Mouse (Mus musculus): ENCODE measurements at regions not wholly inside any gene's neighbourhood (a gene's known extent, or its start where the extent isn't known, plus 50 kb on each side); places are given as distances from the start of the nearest gene placed in this dataset.

- DNase-seq (ENCODE audit: low read depth in 2 of 2, low spot score in 2 of 2): no peak
Observed at GRCm38 (mm10) chr4:9094076-9094475, 855.2 kb upstream of the Car8 start.

GRCm38 (mm10) chr4:9083526-9083925 lies 844.7 kb upstream of the Car8 start:
- DNase-seq (ENCODE audit: low read depth in 2 of 2, low spot score in 2 of 2): no peak

- no peak for DNase-seq (ENCODE audit: low read depth in 2 of 2, low spot score in 2 of 2)
Observed at GRCm38 (mm10) chr4:9081701-9082562, 843.1 kb upstream of the Car8 start.

- no peak for DNase-seq (ENCODE audit: low read depth in 2 of 2, low spot score in 2 of 2)
Observed at GRCm38 (mm10) chr4:9080821-9081493, 842.1 kb upstream of the Car8 start.

- DNase-seq (ENCODE audit: low read depth in 2 of 2, low spot score in 2 of 2): no peak
Observed at GRCm38 (mm10) chr4:9079828-9080245, 841.0 kb upstream of the Car8 start.

GRCm38 (mm10) chr4:9074447-9074846 lies 835.6 kb upstream of the Car8 start:
- no peak for DNase-seq (ENCODE audit: low read depth in 2 of 2, low spot score in 2 of 2)

GRCm38 (mm10) chr4:9073736-9074428 lies 835.0 kb upstream of the Car8 start:
- no peak for DNase-seq (ENCODE audit: low read depth in 2 of 2, low spot score in 2 of 2)

GRCm38 (mm10) chr4:9072321-9072720 lies 833.5 kb upstream of the Car8 start:
- DNase-seq (ENCODE audit: low read depth in 2 of 2, low spot score in 2 of 2): no peak

GRCm38 (mm10) chr4:9067874-9068273 lies 829.0 kb upstream of the Car8 start:
- DNase-seq (ENCODE audit: low read depth in 2 of 2, low spot score in 2 of 2): no peak

- DNase-seq (ENCODE audit: low read depth in 2 of 2, low spot score in 2 of 2): peak in 1 of 2 experiments; percentile 1
Observed at GRCm38 (mm10) chr4:9065981-9066815, 827.4 kb upstream of the Car8 start.

GRCm38 (mm10) chr4:9061941-9062340 lies 823.1 kb upstream of the Car8 start:
- DNase-seq (ENCODE audit: low read depth in 2 of 2, low spot score in 2 of 2): no peak

GRCm38 (mm10) chr4:9060221-9060620 lies 821.4 kb upstream of the Car8 start:
- no peak for DNase-seq (ENCODE audit: low read depth in 2 of 2, low spot score in 2 of 2)

- DNase-seq (ENCODE audit: low read depth in 2 of 2, low spot score in 2 of 2): no peak
Observed at GRCm38 (mm10) chr4:9057676-9058075, 818.8 kb upstream of the Car8 start.

- no peak for DNase-seq (ENCODE audit: low read depth in 2 of 2, low spot score in 2 of 2)
Observed at GRCm38 (mm10) chr4:9057113-9057512, 818.3 kb upstream of the Car8 start.

- no peak for DNase-seq (ENCODE audit: low read depth in 2 of 2, low spot score in 2 of 2)
Observed at GRCm38 (mm10) chr4:9055876-9056275, 817.0 kb upstream of the Car8 start.

GRCm38 (mm10) chr4:9055266-9055820 lies 816.5 kb upstream of the Car8 start:
- DNase-seq (ENCODE audit: low read depth in 2 of 2, low spot score in 2 of 2): no peak

- no peak for DNase-seq (ENCODE audit: low read depth in 2 of 2, low spot score in 2 of 2)
Observed at GRCm38 (mm10) chr4:9048817-9049216, 810.0 kb upstream of the Car8 start.

GRCm38 (mm10) chr4:9047151-9047550 lies 808.3 kb upstream of the Car8 start:
- DNase-seq (ENCODE audit: low read depth in 2 of 2, low spot score in 2 of 2): no peak

- no peak for DNase-seq (ENCODE audit: low read depth in 2 of 2, low spot score in 2 of 2)
Observed at GRCm38 (mm10) chr4:9046436-9046835, 807.6 kb upstream of the Car8 start.

GRCm38 (mm10) chr4:9046030-9046429 lies 807.2 kb upstream of the Car8 start:
- DNase-seq (ENCODE audit: low read depth in 2 of 2, low spot score in 2 of 2): no peak

GRCm38 (mm10) chr4:9036005-9036404 lies 797.2 kb upstream of the Car8 start:
- no peak for DNase-seq (ENCODE audit: low read depth in 2 of 2, low spot score in 2 of 2)
